Mouse (Mus musculus) spleen, postnatal 4 days (tissue): ENCODE results near the gene Hrasls5.

ENCODE experiments used
- DNase-seq, 2 experiments: peaks; one replicate each; pipeline ENCODE4 v3.0.0; 2022; ENCODE audit warnings: low spot score in 2 of 2

The Hrasls5 gene

DNA sequence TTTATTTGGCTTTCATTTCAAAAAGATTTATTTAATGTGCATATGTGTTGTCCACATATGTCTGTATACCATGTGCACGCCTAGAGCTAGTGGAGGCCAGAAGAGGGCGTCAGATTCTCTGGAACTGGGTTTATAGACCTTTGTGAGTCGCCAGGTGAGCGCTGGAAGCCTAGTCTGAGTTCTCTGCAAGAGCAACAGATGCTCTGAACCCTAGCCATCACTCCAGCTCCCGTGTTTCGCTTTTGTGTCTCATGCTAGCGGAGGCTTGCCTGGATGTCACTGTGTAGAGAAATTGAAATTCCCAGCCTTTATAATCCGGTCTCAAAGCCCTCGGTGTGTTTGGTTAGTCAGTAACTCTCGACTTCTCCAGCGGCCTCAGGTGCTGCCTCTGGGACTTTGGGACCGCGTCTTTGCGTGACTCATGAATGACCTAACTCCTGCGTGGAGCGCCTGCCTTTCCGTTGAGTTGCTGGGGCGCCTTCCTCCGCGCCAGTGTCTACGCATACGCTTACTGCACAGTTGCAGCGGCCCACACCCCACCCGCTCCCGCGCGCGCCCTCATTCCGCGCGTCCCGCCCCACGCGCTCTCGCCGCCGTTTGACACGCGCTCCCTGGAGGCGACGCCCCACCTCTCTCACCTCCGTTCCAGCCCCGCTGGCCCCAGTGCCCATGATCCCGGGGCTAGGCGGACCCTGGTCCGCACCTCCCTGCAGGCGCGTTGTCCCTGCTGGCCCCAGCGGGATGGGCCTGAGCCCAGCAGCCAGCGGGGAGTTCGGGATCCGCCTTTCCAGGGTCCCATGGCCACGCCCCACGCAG, at the start of gene Hrasls5:
Gene Hrasls5 (plus strand): TSS at position 600 of the 816 bp plus-strand sequence.
- DNase-seq, result no peak

DNA sequence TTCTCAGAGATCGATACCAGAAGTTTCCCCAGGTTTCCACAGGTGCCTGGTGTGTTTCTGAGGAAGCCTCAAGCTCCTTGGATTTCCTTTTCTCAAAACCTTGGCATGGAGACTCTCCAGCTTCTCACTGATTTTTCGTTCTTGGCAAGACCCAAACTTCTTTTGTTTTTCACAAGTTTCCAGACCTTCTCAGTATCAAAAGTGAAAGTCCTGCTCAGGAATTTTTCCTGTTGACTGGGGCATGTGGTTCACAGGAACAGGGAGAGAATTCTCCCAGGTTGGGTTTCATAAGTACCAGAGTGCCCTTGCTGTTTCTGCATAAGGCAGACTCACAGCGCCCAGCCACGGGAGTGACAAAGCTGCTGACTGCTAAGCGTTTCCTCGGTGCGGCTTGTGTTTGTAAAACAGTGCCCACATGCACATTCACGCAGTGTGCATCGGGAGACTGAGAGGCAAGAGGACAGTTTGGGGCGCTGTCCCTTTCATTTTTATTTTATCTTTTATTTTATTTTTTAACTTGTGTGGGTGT, 49.7 kb upstream of the Hrasls5 start:
- no peak for DNase-seq

DNA sequence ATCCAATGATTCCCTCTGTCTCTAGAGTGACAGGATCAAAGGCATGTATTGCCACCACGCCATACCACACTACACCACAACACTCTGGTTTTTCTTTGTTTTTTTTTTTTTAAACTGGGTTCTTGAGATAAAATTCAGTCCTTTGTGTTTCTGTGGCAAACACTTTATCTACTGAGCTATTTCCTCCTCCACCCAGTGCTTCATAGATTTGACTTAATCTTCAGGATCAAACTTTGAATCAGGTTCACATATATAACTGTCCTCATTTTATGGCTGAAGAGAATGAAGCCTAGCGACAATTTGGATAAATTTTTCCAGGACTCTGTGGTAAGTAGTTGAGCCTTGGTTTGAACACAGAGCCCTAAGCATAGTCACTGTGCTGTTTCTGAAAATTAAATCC, 48.7 kb upstream of the Hrasls5 start:
- no peak for DNase-seq

- no peak for DNase-seq
Measured at GRCm38 (mm10) chr19:7564457-7564856, 47.9 kb upstream of the Hrasls5 start.

DNA sequence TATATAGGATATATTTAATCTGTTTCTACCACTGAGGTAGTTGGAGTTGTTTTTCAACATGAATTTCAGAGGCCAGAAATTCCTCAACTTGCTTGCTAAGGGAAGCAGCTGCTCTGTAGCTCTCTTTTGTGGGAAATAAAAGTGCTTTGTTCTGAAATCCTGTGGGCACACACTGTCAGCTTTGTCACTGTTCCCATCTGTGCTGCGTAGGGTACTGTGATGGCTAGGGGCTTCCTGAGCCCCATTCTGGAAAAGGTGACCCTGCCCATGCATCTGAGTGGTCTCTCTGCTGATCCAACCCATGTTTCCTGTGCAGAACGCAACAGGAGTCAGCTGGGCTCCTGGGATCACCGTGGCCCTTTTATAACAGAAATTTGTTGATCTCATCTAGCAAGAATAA, 45.5 kb upstream of the Hrasls5 start:
- DNase-seq, result no peak

DNA sequence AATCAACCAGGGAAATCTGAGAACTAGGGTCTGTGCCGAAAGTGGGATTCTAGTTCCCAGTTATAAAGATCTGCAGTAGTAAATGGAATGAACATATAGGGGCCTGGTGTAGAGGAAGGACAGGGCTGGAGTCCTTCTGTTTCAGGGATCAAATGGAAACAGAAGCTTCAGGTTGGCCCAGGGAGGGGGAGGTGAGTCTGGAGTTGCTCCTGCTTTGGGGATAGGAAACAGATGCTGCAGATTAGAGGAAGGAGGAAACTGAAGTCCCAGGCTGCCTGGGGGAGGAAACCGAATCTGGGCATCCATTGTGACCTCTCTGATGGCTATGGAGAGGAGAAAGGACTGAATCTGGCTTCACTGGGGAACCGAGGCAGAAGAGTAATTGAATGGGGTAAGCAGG, 44.0 kb upstream of the Hrasls5 start:
- DNase-seq, result no peak

GRCm38 (mm10) chr19:7569650-7570049, 42.7 kb upstream of the Hrasls5 start:
- DNase-seq, result no peak

DNA sequence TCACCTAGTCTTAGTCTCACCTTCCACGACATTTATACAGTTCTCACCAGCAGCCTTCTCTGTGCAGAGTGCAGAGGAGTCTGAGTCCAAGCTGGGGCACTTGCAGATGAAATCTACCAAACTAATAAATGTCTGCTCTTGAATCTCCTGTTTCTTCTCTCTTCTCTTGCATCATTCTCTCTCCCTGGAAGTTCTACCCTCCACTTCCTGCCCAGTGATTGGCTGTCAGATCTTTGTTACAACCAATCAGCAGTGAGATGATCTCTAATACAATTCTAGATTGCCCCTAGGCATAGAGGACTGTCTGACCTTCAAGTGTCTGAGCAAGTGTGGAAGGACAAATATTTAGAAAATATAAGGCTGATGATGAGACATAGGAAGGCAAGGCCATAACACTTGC, 36.2 kb upstream of the Hrasls5 start:
- DNase-seq, result no peak

DNA sequence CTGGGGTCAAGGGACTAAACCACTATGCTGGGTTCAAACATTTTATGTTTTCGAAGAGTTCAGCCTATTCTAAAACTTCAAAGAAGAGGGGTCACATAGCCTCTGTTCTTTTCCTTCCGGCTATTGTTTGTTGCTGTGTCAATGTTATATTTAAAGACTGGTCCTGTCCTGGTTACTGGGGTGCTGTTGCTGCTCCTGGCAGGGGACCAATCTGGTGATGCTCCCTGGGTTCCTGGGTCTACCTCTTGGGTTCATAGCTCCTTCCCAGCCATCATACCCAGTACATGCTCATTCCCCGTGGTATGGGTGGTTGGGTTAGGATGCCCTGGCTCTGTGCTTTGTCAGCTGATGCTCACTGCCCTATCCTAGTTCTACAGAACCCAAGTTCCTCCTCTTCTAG, 34.6 kb upstream of the Hrasls5 start:
- no peak for DNase-seq

- no peak for DNase-seq
Measured at GRCm38 (mm10) chr19:7581042-7581441, 31.3 kb upstream of the Hrasls5 start.

DNA sequence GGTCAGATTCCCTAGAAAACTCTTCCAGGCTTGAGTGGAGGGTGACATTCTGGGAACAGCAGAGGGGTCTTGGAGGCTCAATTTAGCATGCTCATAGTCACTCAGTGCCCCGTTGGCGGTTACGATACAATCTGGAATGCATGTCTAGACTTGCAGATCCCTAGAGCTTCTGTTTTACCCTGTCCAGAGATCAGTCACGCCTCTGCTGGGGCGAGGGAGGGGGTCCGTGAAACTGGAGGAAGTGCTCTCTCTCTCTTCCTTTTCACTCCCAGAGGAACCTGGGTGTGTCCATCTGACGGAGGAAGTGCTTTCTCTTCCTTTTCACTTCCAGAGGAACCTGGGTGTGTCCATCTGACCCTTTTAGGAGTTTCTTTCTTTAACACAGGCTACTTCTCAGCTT, 29.2 kb upstream of the Hrasls5 start:
- no peak for DNase-seq

DNA sequence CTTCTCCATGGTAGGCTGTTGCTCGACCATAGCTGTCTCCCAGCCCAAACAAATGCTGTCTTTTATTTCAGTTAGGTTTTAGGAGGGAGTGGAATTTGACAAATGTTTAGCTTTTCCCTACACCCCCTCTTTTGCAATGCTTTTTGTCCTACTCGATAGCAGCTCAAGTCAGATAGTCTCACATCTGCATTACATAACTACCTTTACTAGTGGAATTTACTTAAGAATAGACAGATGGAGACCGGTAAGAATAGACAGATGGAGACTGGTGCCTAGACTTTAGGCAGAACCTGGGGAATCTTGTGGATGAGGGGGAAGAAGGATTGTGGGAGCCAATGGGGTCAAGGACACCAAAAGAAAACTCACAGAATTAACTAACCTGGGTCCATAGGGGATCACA, 28.7 kb upstream of the Hrasls5 start:
- DNase-seq, result no peak

GRCm38 (mm10) chr19:7585279-7585678, 27.1 kb upstream of the Hrasls5 start:
- no peak for DNase-seq

DNA sequence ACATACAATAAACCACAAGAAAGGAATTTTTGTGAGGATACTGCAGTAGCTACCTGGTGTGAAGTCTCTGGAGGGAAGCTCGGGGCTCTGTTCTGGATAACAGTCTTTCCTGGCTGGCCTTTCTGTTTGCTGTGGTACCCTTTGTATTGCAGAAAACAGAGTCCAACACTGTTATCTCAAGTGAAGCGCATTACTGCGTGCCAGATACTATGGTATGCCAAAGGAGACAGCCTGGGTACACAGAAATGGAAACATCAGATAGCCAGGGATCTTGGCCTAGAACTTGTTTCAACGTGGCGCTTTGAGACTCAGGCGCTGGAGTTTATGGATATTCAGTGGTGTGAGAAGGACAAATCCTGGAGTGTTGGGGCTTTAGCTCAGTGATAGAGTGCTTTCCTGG, 26.6 kb upstream of the Hrasls5 start:
- no peak for DNase-seq

- no peak for DNase-seq
Measured at GRCm38 (mm10) chr19:7590795-7591194, 21.5 kb upstream of the Hrasls5 start.

DNA sequence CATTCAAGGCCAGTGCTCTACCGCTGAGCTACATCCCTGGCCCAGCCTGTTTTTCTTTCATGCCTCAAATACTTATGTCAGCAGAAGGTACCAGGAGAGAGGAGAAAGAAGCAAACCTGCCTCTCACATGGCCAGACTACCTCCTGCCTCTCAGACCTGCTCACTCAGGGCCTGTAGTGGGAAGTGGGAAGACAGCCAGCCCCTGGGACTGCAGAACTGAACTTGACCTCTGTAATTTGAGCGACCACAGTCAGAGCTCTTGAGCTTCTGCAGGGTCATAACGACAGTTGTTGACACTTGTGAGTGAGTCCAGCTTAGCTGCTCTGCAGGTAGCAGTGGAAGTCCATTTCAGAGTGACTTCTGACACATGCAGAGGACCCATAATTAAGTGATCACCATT, 20.3 kb upstream of the Hrasls5 start:
- no peak for DNase-seq

- DNase-seq, result no peak
Measured at GRCm38 (mm10) chr19:7595534-7595933, 16.8 kb upstream of the Hrasls5 start.

DNA sequence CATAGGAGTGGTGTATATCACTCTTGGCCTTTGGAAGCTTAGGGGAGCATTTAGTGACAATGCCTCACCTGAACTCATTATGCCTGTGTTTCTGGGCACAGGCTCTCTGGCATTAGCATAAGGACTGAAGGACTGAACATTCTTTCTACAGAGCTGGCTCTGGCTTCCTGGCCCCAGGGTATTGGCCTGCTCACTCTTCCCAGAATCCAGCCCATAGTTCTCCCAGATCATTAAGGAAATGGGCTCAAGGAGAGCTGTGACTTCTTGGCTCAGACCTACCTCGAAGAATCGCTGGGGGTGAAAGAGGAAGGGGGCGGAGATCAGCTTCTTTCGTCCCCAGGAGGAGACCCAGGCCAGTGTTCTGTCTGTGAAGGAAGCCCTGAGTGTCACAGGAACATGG, 13.9 kb upstream of the Hrasls5 start:
- DNase-seq, result no peak

GRCm38 (mm10) chr19:7601551-7601950, 10.8 kb upstream of the Hrasls5 start:
- DNase-seq, result no peak

GRCm38 (mm10) chr19:7604107-7604506, 8.2 kb upstream of the Hrasls5 start:
- DNase-seq, result no peak

DNA sequence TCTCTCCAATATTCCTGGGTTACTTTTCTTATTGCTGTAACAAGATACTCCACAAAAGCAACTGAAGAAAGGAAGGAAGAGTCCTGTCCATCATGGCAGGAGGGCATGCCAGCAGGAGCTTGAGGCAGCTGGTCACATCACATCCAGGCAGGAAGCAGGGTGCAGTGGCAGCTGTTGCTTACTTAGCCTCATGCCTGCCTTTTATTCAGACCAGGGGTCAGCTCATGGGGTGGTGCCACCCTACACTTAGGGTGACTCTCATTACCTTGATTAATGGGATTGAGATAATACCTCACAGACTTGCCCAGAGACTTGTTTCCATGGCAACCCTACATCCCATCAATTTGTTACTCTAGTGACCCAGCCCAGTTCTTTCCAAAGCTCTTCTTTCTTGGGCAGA, 7.3 kb upstream of the Hrasls5 start:
- no peak for DNase-seq

GRCm38 (mm10) chr19:7605930-7606783, 6.2 kb upstream of the Hrasls5 start:
- DNase-seq, result no peak
